Mouse (Mus musculus): ENCODE measurements around the gene Atxn7l3.

GRCm38 (mm10) chr11:102317298-102317900, 21.0 kb upstream of the Atxn7l3 start:
- TF ChIP-seq CTCF (IDR thresholded peaks at IDR 0.05; ENCODE audit: low read depth) (no peak; the same call in 1 of the 2 replicates), EP300 (IDR thresholded peaks at IDR 0.05; ENCODE audit: low read depth) (no peak)

Data from liver, postnatal 0 days (tissue).